Mouse (Mus musculus) limb, embryonic 11.5 days (tissue): ENCODE results near the gene Rpl18a. TPM values are rescaled to one million over a fixed set of nuclear protein-coding genes. Genes with fewer than 3 reads are reported as not detected.
A peak's percentile ranks its signal among the peaks of the same experiment; 100 is the strongest.

ENCODE experiments used
- ATAC-seq: fragments of 200-750 bp; cut with Nextera tagmentation; 2 replicates; pipeline ENCODE4 v1.8.0; 2017; ENCODE audit warnings: low read depth; ENCODE audit not compliant: insufficient number of reproducible peaks, low FRiP score, low TSS enrichment
- DNase-seq: peaks from one replicate; pipeline ENCODE4 v3.0.0-alpha.2; 2015; ENCODE audit warnings: low spot score
- H3K27ac ChIP-seq: fragments of 300-500 bp; sonication (generic); replicated peaks from 2 replicates; pipeline ENCODE4 v1.5.1; 2014; ENCODE audit warnings: low read depth, mild to moderate bottlenecking, low read length
- H3K27me3 ChIP-seq: fragments of 300-500 bp; sonication (generic); 2 replicates; pipeline ENCODE4 v1.6.1; 2014; ENCODE audit warnings: mild to moderate bottlenecking, low read length, mixed read lengths; ENCODE audit not compliant: control insufficient read depth, insufficient read depth
- H3K36me3 ChIP-seq: fragments of 300-500 bp; sonication (generic); 2 replicates; pipeline ENCODE4 v1.6.1; 2014; ENCODE audit warnings: mild to moderate bottlenecking, low read length, moderate library complexity, mixed read lengths; ENCODE audit not compliant: control insufficient read depth, insufficient read depth
- H3K4me1 ChIP-seq: fragments of 300-500 bp; sonication (generic); 2 replicates; pipeline ENCODE4 v1.6.1; 2014; ENCODE audit warnings: low read length, mixed read lengths; ENCODE audit not compliant: control insufficient read depth, insufficient read depth
- H3K4me2 ChIP-seq: fragments of 300-500 bp; sonication (generic); 2 replicates; pipeline ENCODE4 v1.6.1; 2014; ENCODE audit warnings: low read depth, mild to moderate bottlenecking, moderate library complexity; ENCODE audit not compliant: severe bottlenecking
- H3K4me3 ChIP-seq: fragments of 300-500 bp; sonication (generic); 2 replicates; pipeline ENCODE4 v1.5.1; 2014; ENCODE audit warnings: low read depth, low read length
- H3K9ac ChIP-seq: fragments of 300-500 bp; sonication (generic); 2 replicates; pipeline ENCODE4 v1.6.1; 2014; ENCODE audit warnings: mild to moderate bottlenecking, low read length
- H3K9me3 ChIP-seq: fragments of 300-500 bp; sonication (generic); 2 replicates; pipeline ENCODE4 v1.6.1; 2016; ENCODE audit warnings: low read length; ENCODE audit not compliant: control insufficient read depth
- WGBS: fragments of 180-500 bp; shearing (Covaris S2); extraction: QIAGEN DNeasy Blood & Tissue Kit; methylation state at CpG from one replicate; pipeline ENCODE4 v1.1.7; 2014; 5-methylcytosine and 5-hydroxymethylcytosine counted together
- polyA plus RNA-seq: library from polyadenylated mRNA; unstranded; fragments of >200 nt; fragmentation: Nextera tagmentation; extraction: Ambion mirVana; gene quantifications from 2 replicates; pipeline ENCODE4 v1.2.1, GENCODE M21; 2014

Rpl18a gene
- polyA plus RNA-seq, 1 experiment from 2014 or later: 3,846 TPM

DNA sequence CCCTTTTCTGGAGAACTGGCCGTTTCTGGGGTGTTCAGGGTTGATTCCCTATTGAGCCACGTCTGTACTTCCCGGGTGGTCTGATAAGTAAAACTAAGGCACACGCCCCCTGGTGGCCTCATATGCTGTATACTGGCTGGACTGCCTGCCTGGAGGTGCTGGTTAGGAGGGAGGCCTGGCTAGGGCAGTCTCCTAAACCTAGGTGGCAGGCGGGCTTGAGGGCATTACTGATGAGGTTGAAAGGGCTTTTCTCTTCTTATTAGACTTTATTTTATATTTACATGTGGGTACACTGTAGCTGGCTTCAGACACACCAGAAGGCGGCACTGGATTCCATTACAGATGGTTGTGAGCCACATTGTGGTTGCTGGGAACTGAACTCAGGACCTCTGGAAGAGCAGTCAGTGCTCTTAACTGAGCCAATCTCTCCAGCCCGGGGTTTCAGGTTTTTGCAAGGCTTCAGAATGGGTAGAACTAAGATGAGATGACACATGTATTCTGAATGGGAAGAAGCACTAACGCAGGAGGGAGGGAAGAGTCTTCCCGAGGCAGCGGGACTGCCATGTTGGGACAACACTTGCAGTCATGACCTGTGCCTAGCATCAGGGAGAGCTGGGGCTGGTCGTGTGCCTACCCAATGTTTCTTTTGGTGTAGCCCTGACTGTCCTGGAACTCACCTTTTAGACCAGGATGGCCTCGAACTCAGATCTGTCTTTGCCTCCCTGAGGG lies 3.4 kb downstream of the Rpl18a start:
- peaks cover 34% of the 10 kb centered on the region for H3K27me3 ChIP-seq
- H3K27ac ChIP-seq: no peak overlapping the region
- DNase-seq: peak; percentile 90
- H3K9me3 ChIP-seq: no peaks in the 10 kb centered on the region
- peak; percentile 15; the same call in 1 of the 2 replicates for ATAC-seq
- no peak overlapping the region for H3K4me2 ChIP-seq
- WGBS: 26% methylated on average over 12 of the region's 12 CpGs
- peaks cover 12% of the 10 kb centered on the region for H3K4me1 ChIP-seq
- peaks cover 12% of the 10 kb centered on the region for H3K36me3 ChIP-seq
- no peak overlapping the region for H3K4me3 ChIP-seq
- no peak overlapping the region for H3K9ac ChIP-seq

DNA sequence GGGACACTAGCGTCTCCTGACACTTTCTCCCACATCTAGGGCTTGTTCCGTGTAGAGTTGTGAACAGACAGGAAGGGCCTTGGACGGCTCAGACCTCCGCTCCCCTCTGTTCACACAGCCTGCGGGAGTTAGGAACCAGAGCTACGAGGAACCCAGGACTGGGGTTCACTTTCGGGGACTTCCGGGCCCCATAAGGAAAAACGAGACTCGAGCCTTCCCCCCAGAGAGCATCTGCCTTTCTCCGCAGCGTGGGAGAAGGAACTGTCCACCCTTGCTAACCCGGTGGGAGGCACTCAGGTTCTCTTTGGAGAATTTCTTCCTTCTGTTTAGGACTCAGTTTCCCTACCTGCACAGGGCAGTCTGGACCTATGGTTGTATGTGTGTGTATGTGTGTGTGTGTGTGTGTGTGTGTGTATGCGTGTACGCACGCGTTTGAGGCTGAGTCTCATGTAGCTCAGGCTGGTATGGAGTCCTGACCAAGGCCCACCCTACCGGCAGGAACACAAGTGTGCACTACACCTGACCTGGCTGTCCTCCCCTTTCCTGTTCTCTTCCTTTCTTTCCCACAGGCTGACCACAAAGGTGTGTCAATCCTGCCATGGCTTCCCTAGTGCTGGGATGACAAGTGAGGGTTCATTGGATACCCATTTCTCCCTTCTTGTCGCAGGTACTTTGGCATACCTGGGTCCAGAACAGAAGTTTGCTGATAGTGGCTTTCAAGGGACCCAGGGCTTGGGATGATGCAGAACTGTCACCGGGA lies 4.1 kb downstream of the Rpl18a start:
- ATAC-seq (no peak; the same call in 1 of the 2 replicates), DNase-seq (peak; percentile 50)
- no peaks in the 10 kb centered on the region for H3K9me3 ChIP-seq
- H3K27ac ChIP-seq: no peak overlapping the region
- H3K4me3 ChIP-seq: peak overlapping the region; percentile 17
- peaks cover 12% of the 10 kb centered on the region for H3K36me3 ChIP-seq
- peak overlapping the region; percentile 31 for H3K4me2 ChIP-seq
- H3K4me1 ChIP-seq: peaks cover 12% of the 10 kb centered on the region
- no peak overlapping the region for H3K9ac ChIP-seq
- WGBS: 29% methylated on average over 20 of the region's 20 CpGs
- peaks cover 37% of the 10 kb centered on the region for H3K27me3 ChIP-seq

DNA sequence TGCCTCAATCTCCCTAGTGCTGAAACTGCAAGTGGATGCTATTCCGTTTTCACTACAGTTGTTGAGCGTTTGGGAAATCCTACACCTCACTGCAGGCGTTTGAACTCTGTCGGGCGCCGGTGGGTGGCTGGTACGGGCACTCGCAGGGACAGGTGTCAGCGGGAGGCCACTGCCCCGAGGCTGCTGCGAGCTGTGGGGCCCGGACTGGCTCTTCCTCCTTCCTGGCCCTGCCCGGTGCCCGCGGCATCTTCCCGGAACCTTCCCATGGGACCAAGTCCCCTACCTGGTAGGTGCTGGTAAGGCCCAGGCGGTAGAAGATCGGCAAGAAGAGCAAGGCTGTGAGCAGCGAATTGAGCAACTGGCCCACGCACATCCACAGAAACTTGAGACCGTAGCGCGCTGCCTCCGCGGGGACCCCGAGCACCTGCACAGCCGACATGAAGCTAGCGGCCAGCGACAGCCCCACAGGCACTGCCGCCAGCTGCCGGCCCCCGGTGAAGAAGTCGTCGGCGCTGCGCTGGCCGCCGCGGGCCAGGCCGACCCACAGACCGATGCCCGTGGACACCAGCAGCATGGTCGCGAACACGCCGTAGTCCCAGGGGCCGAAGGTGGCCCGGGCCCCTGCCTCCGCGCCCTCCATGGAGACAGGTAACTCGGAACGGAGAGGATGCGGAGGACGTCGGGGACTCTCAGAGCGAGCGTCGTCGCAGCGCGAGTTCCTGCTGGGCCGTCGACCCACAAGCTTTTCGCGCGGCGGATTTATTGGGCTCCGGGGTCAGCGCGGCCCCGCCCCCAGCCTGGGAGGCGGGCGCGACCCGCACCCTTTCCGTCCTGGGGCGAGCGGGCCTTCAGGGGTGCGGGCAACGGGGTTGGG lies 5.0 kb downstream of the Rpl18a start, which contains the start of gene Slc5a5:
TSS of gene Slc5a5 (minus strand) at position 736 of the 874 bp plus-strand sequence.
- H3K27me3 ChIP-seq: peaks cover 37% of the 10 kb centered on the region
- H3K4me1 ChIP-seq: peaks cover 12% of the 10 kb centered on the region
- no peak within 1 kb of the TSS for H3K9ac ChIP-seq
- ATAC-seq (no peak), DNase-seq (peak; percentile 55)
- 2% methylated on average over 80 of the region's 80 CpGs for WGBS
- peaks cover 12% of the 10 kb centered on the region for H3K36me3 ChIP-seq
- H3K27ac ChIP-seq: no peak within 1 kb of the TSS
- peak within 1 kb of the TSS; percentile 31 for H3K4me2 ChIP-seq
- H3K4me3 ChIP-seq: peak within 1 kb of the TSS; percentile 17
- no peaks in the 10 kb centered on the region for H3K9me3 ChIP-seq

DNA sequence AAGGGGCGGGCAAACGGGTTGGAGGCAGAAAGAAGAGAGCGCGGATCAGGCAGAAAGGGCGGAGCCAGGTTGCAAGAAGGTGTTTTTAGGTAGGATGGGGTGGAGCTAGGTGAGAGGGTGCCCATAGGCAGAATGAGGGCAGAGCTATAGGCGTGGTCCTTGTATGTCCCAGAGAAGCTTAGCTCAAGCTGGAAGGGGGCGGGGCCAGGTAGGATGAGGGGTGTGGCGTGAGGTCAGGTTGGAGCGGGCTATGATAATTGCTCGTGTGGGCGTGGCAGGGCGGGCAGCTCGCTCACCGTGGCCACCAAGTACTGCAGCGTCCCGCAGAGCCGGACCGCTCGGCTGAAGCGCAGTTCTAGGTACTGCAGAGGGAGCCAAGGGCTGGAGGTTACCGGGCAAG lies 5.9 kb downstream of the Rpl18a start:
- Histone ChIP-seq H3K4me3 (no peak overlapping the region), H3K4me1 (peaks cover 12% of the 10 kb centered on the region), H3K36me3 (peaks cover 12% of the 10 kb centered on the region), H3K27ac (no peak overlapping the region), H3K9ac (no peak overlapping the region), H3K27me3 (peaks cover 37% of the 10 kb centered on the region), H3K9me3 (no peaks in the 10 kb centered on the region), H3K4me2 (no peak overlapping the region)
- 3% methylated on average over 21 of the region's 21 CpGs for WGBS
- ATAC-seq: no peak
- peak; percentile 61 for DNase-seq

DNA sequence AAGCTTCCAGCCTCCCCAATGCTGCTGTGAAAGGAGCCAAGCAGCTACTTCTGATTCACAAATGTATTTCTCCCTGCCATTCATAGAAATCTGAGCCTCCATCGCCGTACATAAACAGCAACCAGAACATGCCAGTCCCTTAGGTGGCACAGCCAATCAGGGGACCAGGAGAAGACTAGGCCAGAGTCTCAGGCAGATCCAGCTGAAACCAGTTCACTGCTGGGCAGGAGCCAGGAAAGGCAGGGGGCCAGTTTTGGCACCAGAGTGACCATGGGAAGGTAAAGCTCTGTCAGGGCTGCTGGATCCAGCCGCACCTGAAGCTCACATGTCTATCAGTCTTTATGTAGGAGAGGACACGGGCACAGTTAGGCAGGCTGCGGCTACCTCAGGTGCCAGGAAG lies 6.6 kb downstream of the Rpl18a start:
- H3K36me3 ChIP-seq: peaks cover 9% of the 10 kb centered on the region
- DNase-seq: no peak
- peaks cover 10% of the 10 kb centered on the region for H3K4me1 ChIP-seq
- no peak for ATAC-seq
- H3K9me3 ChIP-seq: no peaks in the 10 kb centered on the region
- H3K4me2 ChIP-seq: no peak overlapping the region
- 91% methylated on average over 5 of the region's 5 CpGs for WGBS
- peaks cover 37% of the 10 kb centered on the region for H3K27me3 ChIP-seq
- H3K9ac ChIP-seq: no peak overlapping the region
- H3K4me3 ChIP-seq: no peak overlapping the region
- no peak overlapping the region for H3K27ac ChIP-seq

DNA sequence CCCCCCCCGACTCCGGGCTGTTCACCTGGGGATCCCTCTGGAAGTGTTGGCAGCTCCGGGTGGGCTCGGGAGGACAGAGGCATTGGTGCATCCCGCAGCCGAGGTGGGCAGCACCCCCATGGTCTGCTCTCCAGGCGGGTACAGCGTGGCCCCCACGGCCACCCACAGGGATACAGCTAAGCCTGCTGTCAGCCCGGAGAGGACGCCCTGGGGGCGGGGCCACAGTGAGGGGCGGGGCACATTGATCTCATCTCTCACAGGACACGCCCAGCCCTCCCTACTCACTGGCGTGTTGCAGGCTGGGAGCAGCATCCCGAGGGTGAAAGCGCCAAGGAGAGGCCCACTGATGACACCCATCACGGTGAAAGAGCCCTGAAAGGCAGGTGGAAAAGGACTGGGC lies 9.5 kb downstream of the Rpl18a start:
- Histone ChIP-seq H3K36me3 (no peaks in the 10 kb centered on the region), H3K27ac (no peak overlapping the region), H3K4me2 (no peak overlapping the region), H3K4me3 (no peak overlapping the region), H3K9me3 (no peaks in the 10 kb centered on the region), H3K4me1 (peaks cover 10% of the 10 kb centered on the region), H3K27me3 (peaks cover 26% of the 10 kb centered on the region), H3K9ac (no peak overlapping the region)
- no peak for ATAC-seq
- DNase-seq: peak; percentile 38
- 3% methylated on average over 14 of the region's 18 CpGs for WGBS

- H3K27ac ChIP-seq: no peak overlapping the region
- H3K4me1 ChIP-seq: no peaks in the 10 kb centered on the region
- no peak overlapping the region for H3K4me2 ChIP-seq
- no peaks in the 10 kb centered on the region for H3K9me3 ChIP-seq
- WGBS: 14% methylated on average over 12 of the region's 12 CpGs
- no peak overlapping the region for H3K9ac ChIP-seq
- ATAC-seq (no peak), DNase-seq (peak; percentile 77)
- peaks cover 6% of the 10 kb centered on the region for H3K27me3 ChIP-seq
- no peak overlapping the region for H3K4me3 ChIP-seq
- H3K36me3 ChIP-seq: no peaks in the 10 kb centered on the region
These were observed 11.6 kb downstream of the Rpl18a start for GRCm38 (mm10) chr8:70885612-70886011.

GRCm38 (mm10) chr8:70884683-70885082 lies 12.5 kb downstream of the Rpl18a start:
- no peak overlapping the region for H3K9ac ChIP-seq
- H3K4me3 ChIP-seq: no peak overlapping the region
- no peaks in the 10 kb centered on the region for H3K9me3 ChIP-seq
- ATAC-seq (no peak), DNase-seq (no peak)
- H3K4me1 ChIP-seq: 0 out of 2 replicates have a peak, but pooled peaks cover 2% of the 10 kb centered on the region
- 89% methylated on average over 10 of the region's 10 CpGs for WGBS
- no peak overlapping the region for H3K4me2 ChIP-seq
- H3K27ac ChIP-seq: no peak overlapping the region
- H3K27me3 ChIP-seq: 0 out of 2 replicates have a peak, but pooled peaks cover 3% of the 10 kb centered on the region
- H3K36me3 ChIP-seq: no peaks in the 10 kb centered on the region
